In genomic region chr7:82260210-82260609, GRCm38 (mm10) we compare ENCODE assay signal across 8 mouse cellular contexts.
DNase-seq lines count a peak whose midpoint lies in the region; ATAC-seq and TF ChIP-seq lines count a peak whose summit lies in the region.

No protein-coding gene starts in this region.

- H3K9ac ChIP-seq in midbrain, embryonic 14.5 days (replicated peaks; ENCODE audit: low read length) = no peak overlapping the region
- no peak overlapping the region for H3K9ac ChIP-seq in midbrain, embryonic 16.5 days (ENCODE audit: low read depth, low read length)

- H3K27ac ChIP-seq in gastrocnemius, adult 2 months = no peak overlapping the region
- H3K27ac ChIP-seq in midbrain, embryonic 14.5 days (replicated peaks; ENCODE audit: low read depth, low read length) = no peak overlapping the region
- H3K27ac ChIP-seq in midbrain, embryonic 16.5 days (ENCODE audit: low read length) = no peak overlapping the region

- H3K36me3 ChIP-seq in midbrain, embryonic 14.5 days (ENCODE audit: control insufficient read depth, insufficient read depth, low read length) = no peaks in the 10 kb centered on the region
- 0 out of 2 replicates have a peak, but pooled peaks cover 2% of the 10 kb centered on the region for H3K36me3 ChIP-seq in midbrain, embryonic 16.5 days (ENCODE audit: control insufficient read depth, insufficient read depth, low read length)

- peak; percentile 59 for TF ChIP-seq CTCF in gastrocnemius, adult 2 months (IDR thresholded peaks at IDR 0.05)

- DNase-seq in gastrocnemius, adult 2 months = peak; percentile 24
- DNase-seq in gastrocnemius, adult 8-10 months (ENCODE audit: low spot score in 2 of 2) = no peak
- DNase-seq in midbrain, embryonic 14.5 days = peak; percentile 66
- DNase-seq in adrenal gland, postnatal 14 days = peak; percentile 70
- DNase-seq in gastrocnemius, postnatal 14 days = peak; percentile 19
- peak; percentile 74 for DNase-seq in lung, postnatal 36 days
- no peak for DNase-seq in spleen, adult 12 weeks (ENCODE audit: low spot score)

- no peaks in the 10 kb centered on the region for H3K9me3 ChIP-seq in midbrain, embryonic 14.5 days (ENCODE audit: control insufficient read depth, low read length)
- H3K9me3 ChIP-seq in midbrain, embryonic 16.5 days (replicated peaks; ENCODE audit: control insufficient read depth, low read length, poor library complexity, severe bottlenecking) = no peaks in the 10 kb centered on the region

- intact Hi-C loops in gastrocnemius, adult 2 months (cut with DNase I) = no loop called here
- intact Hi-C loops in gastrocnemius, postnatal 14 days (cut with DNase I; ENCODE audit: low total_unique reads) = no loop called here

- H3K4me3 ChIP-seq in gastrocnemius, adult 2 months = no peak overlapping the region
- no peak overlapping the region for H3K4me3 ChIP-seq in midbrain, embryonic 14.5 days (replicated peaks; ENCODE audit: low read depth, low read length)
- no peak overlapping the region for H3K4me3 ChIP-seq in midbrain, embryonic 16.5 days (ENCODE audit: low read depth, low read length)

- ATAC-seq in midbrain, embryonic 14.5 days (ENCODE audit: low FRiP score, low TSS enrichment) = no peak
- ATAC-seq in midbrain, embryonic 16.5 days = no peak

- 70% methylated on average over 6 of the region's 6 CpGs for WGBS in midbrain, embryonic 14.5 days
- WGBS in midbrain, embryonic 16.5 days = 76% methylated on average over 6 of the region's 6 CpGs

- H3K4me1 ChIP-seq in midbrain, embryonic 14.5 days (ENCODE audit: control insufficient read depth, insufficient read depth, low read length) = no peaks in the 10 kb centered on the region
- no peaks in the 10 kb centered on the region for H3K4me1 ChIP-seq in midbrain, embryonic 16.5 days (ENCODE audit: control insufficient read depth, insufficient read depth, low read length)

- H3K4me2 ChIP-seq in midbrain, embryonic 14.5 days (ENCODE audit: low read length) = no peak overlapping the region
- H3K4me2 ChIP-seq in midbrain, embryonic 16.5 days (ENCODE audit: low read length) = no peak overlapping the region

- H3K27me3 ChIP-seq in midbrain, embryonic 14.5 days (ENCODE audit: control insufficient read depth, insufficient read depth, low read length) = no peaks in the 10 kb centered on the region
- no peaks in the 10 kb centered on the region for H3K27me3 ChIP-seq in midbrain, embryonic 16.5 days (ENCODE audit: control insufficient read depth, insufficient read depth, low read depth, low read length)

Comparison
In these comparisons a context has a peak if more than half of its experiments do, and no peak if none do; other contexts are left out.
1. DNase-seq: peak in gastrocnemius, adult 2 months (single experiment), midbrain, embryonic 14.5 days (single experiment), adrenal gland, postnatal 14 days (single experiment), gastrocnemius, postnatal 14 days (single experiment) and lung, postnatal 36 days (single experiment); none in gastrocnemius, adult 8-10 months (0 of 2) and spleen, adult 12 weeks (single experiment).